In the genomic region with DNA sequence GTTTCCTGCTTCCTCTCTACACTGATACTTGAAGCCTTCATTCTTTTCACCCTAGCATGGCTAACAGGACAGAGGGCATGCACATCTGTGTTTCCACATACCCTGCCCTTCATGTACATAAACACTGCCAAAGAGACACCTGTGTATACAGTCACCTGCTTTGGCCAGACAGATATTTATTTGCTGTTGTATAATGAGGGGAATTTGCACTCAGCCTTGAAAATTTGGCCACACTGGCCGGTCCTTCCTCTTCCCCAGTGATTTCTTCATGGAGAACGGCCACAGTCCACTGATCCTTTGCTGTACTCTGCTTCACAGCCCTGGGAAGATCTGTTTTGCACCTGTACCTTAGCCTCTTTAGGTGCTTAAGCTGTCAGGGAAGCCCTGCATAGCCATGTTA, we compare ENCODE assay signal across 17 mouse cellular contexts.
"Had no signal": no experiment of that assay in that cellular context is flagged by ENCODE, and none has a peak within 500 bp of the region (broad histone marks: within the 10 kb centered on the region; RNA-seq: fewer than 3 reads in every experiment).

No protein-coding gene starts in this region.

- ATAC-seq: hindbrain, embryonic 16.5 days; intestine, embryonic 15.5 days; liver, embryonic 12.5 days; midbrain, embryonic 13.5 days; midbrain, embryonic 16.5 days had no signal

- H3K36me3 ChIP-seq: hindbrain, embryonic 13.5 days; intestine, embryonic 15.5 days; limb, embryonic 10.5 days; limb, embryonic 13.5 days; liver, embryonic 12.5 days; liver, embryonic 15.5 days; midbrain, embryonic 10.5 days; midbrain, embryonic 13.5 days had no signal

- H3K27me3 ChIP-seq: intestine, embryonic 15.5 days; limb, embryonic 13.5 days; liver, embryonic 12.5 days; liver, embryonic 15.5 days; midbrain, embryonic 13.5 days had no signal

- H3K9ac ChIP-seq: hindbrain, embryonic 13.5 days; intestine, embryonic 15.5 days; limb, embryonic 13.5 days; liver, embryonic 12.5 days; liver, embryonic 15.5 days; midbrain, embryonic 13.5 days had no signal

- H3K4me1 ChIP-seq: hindbrain, embryonic 13.5 days; intestine, embryonic 15.5 days; limb, embryonic 10.5 days; limb, embryonic 13.5 days; liver, embryonic 12.5 days; liver, embryonic 15.5 days; midbrain, embryonic 10.5 days; midbrain, embryonic 13.5 days had no signal

- H3K27ac ChIP-seq: hindbrain, embryonic 13.5 days; intestine, embryonic 15.5 days; kidney, postnatal 0 days; limb, embryonic 10.5 days; limb, embryonic 13.5 days; liver, embryonic 12.5 days; liver, embryonic 15.5 days; midbrain, embryonic 10.5 days; midbrain, embryonic 13.5 days had no signal

- DNase-seq: layer of hippocampus, adult 9-11 months; lung, adult 2 months; lung, postnatal 14 days; lung, postnatal 4 days; thymus, adult 18-20 months had no signal

- H3K4me3 ChIP-seq: hindbrain, embryonic 13.5 days; intestine, embryonic 15.5 days; limb, embryonic 10.5 days; limb, embryonic 13.5 days; liver, embryonic 12.5 days; liver, embryonic 15.5 days; midbrain, embryonic 10.5 days; midbrain, embryonic 13.5 days; myocyte had no signal

- H3K9me3 ChIP-seq: intestine, embryonic 15.5 days; limb, embryonic 10.5 days; limb, embryonic 13.5 days; liver, embryonic 12.5 days; liver, embryonic 15.5 days; midbrain, embryonic 10.5 days had no signal

- H3K4me2 ChIP-seq: hindbrain, embryonic 13.5 days; intestine, embryonic 15.5 days; limb, embryonic 13.5 days; liver, embryonic 12.5 days; liver, embryonic 15.5 days; midbrain, embryonic 13.5 days had no signal
